Mouse (Mus musculus): ENCODE results near the gene Sema5b.

Gene Sema5b

GRCm38 (mm10) chr16:35592274-35593065, 51.5 kb downstream of the Sema5b start:
- DNase-seq (ENCODE audit: low read depth, low spot score), result no peak

- no peak for DNase-seq (ENCODE audit: low read depth, low spot score)
Measured at GRCm38 (mm10) chr16:35593474-35593873, 52.5 kb downstream of the Sema5b start.

GRCm38 (mm10) chr16:35596241-35596640, 55.3 kb downstream of the Sema5b start:
- no peak for DNase-seq (ENCODE audit: low read depth, low spot score)

GRCm38 (mm10) chr16:35596661-35597350, 55.9 kb downstream of the Sema5b start:
- DNase-seq (ENCODE audit: low read depth, low spot score), result no peak

GRCm38 (mm10) chr16:35597991-35598390, 57.0 kb downstream of the Sema5b start:
- no peak for DNase-seq (ENCODE audit: low read depth, low spot score)

GRCm38 (mm10) chr16:35598802-35599201, 57.9 kb downstream of the Sema5b start:
- DNase-seq (ENCODE audit: low read depth, low spot score), result no peak

GRCm38 (mm10) chr16:35600282-35600681, 59.3 kb downstream of the Sema5b start:
- DNase-seq (ENCODE audit: low read depth, low spot score), result no peak

GRCm38 (mm10) chr16:35601426-35601825, 60.5 kb downstream of the Sema5b start:
- no peak for DNase-seq (ENCODE audit: low read depth, low spot score)

- DNase-seq (ENCODE audit: low read depth, low spot score), result no peak
Measured at GRCm38 (mm10) chr16:35602529-35602928, 61.6 kb downstream of the Sema5b start.

- DNase-seq (ENCODE audit: low read depth, low spot score), result no peak
Measured at GRCm38 (mm10) chr16:35603729-35604522, 63.0 kb downstream of the Sema5b start.

- no peak for DNase-seq (ENCODE audit: low read depth, low spot score)
Measured at GRCm38 (mm10) chr16:35607250-35607649, 66.3 kb downstream of the Sema5b start.

- no peak for DNase-seq (ENCODE audit: low read depth, low spot score)
Measured at GRCm38 (mm10) chr16:35608244-35608643, 67.3 kb downstream of the Sema5b start.

- no peak for DNase-seq (ENCODE audit: low read depth, low spot score)
Measured at GRCm38 (mm10) chr16:35609561-35609960, 68.6 kb downstream of the Sema5b start.

- no peak for DNase-seq (ENCODE audit: low read depth, low spot score)
Measured at GRCm38 (mm10) chr16:35613851-35614804, 73.2 kb downstream of the Sema5b start.

- DNase-seq (ENCODE audit: low read depth, low spot score), result no peak
Measured at GRCm38 (mm10) chr16:35617732-35618131, 76.8 kb downstream of the Sema5b start.

GRCm38 (mm10) chr16:35623026-35623425, 82.1 kb downstream of the Sema5b start:
- DNase-seq (ENCODE audit: low read depth, low spot score), result no peak

GRCm38 (mm10) chr16:35623986-35624385, 83.0 kb downstream of the Sema5b start:
- no peak for DNase-seq (ENCODE audit: low read depth, low spot score)

- no peak for DNase-seq (ENCODE audit: low read depth, low spot score)
Measured at GRCm38 (mm10) chr16:35624877-35625276, 83.9 kb downstream of the Sema5b start.

- no peak for DNase-seq (ENCODE audit: low read depth, low spot score)
Measured at GRCm38 (mm10) chr16:35625286-35626020, 84.5 kb downstream of the Sema5b start.

- no peak for DNase-seq (ENCODE audit: low read depth, low spot score)
Measured at GRCm38 (mm10) chr16:35627992-35628607, 87.2 kb downstream of the Sema5b start.
